Mouse (Mus musculus) megakaryocyte-erythroid progenitor cell, adult 5 weeks (primary cell): ENCODE results near the gene Phc2. TPM values are rescaled to one million over a fixed set of nuclear protein-coding genes. Genes with fewer than 3 reads are reported as not detected.

ENCODE experiments used
- polyA plus RNA-seq: library from polyadenylated mRNA; stranded (reverse); fragments of >175 nt; gene quantifications from 2 replicates; pipeline ENCODE4 v1.2.3, GENCODE M21; 2012

Phc2 gene
- polyA plus RNA-seq: 110 and 115 TPM in 2 replicates

GRCm38 (mm10) chr4:128654505-128655381, at the start of gene Phc2:
Phc2 (plus strand) TSS chr4:128654702.

DNA sequence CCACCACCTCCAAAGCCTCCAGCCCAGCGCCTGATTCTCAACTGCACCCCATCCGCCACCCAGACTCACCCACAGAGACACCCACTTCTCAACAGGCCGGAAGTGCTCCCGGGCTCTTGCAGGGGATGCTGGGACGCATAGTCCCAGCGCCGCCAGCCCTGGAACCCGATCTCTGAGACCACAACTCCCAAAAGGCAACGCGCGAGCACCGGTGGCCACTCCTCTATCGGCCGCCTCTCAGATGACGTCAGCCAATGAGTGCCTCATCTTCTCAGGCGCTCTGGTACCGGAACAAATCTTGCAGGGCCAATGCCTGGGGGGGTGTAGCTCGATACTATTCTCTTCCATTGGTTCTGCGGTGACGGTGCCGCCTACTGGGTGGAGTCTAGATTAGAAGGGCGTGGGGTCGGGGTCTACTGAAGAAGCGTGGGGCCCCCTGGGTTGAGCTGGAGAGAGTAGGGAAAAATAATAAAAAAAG, 44.5 kb upstream of the Phc2 start, which contains the start of gene Zscan20:
TSS of gene Zscan20 (minus strand) at position 174 of the 478 bp plus-strand sequence.

GRCm38 (mm10) chr4:128618246-128618911, 36.1 kb upstream of the Phc2 start, which contains the start of gene Tlr12:
Tlr12 (minus strand) TSS chr4:128618619.

GRCm38 (mm10) chr4:128755064-128755463, 100.6 kb downstream of the Phc2 start, which contains the start of gene A3galt2:
A3galt2 (plus strand) TSS chr4:128755364.

Other genes starting within 250 kb of the Phc2 start
- 1.4 and 2.0 TPM in 2 replicates for gene Zscan20, start 44.6 kb upstream of the Phc2 start, polyA plus RNA-seq
- 0.80 and 1.4 TPM in 2 replicates for gene Tlr12, start 36.1 kb upstream of the Phc2 start, polyA plus RNA-seq
- gene A3galt2, start 100.7 kb downstream of the Phc2 start, polyA plus RNA-seq: 0.05 TPM in 1 of 2 replicates, not detected in the other
- gene Zfp362, start 151.3 kb downstream of the Phc2 start, polyA plus RNA-seq: 102 and 113 TPM in 2 replicates
- gene Trim62, start 228.9 kb downstream of the Phc2 start, polyA plus RNA-seq: 2.7 and 3.2 TPM in 2 replicates